Mouse (Mus musculus) testis, adult 2 months (tissue): ENCODE data around the gene Eid1.

Experiments
- CTCF ChIP-seq: fragments of 200-500 bp; IDR thresholded peaks from 2 replicates; pipeline ENCODE4 v1.5.1; 2012; ENCODE audit warnings: low read depth, mild to moderate bottlenecking, inconsistent platforms, low read length, moderate library complexity; ENCODE audit not compliant: control insufficient read depth, insufficient read depth, insufficient replicate concordance
- POLR2A ChIP-seq: fragments of 200-500 bp; IDR thresholded peaks from 2 replicates; pipeline ENCODE4 v1.6.1; 2012; ENCODE audit warnings: low read depth, mild to moderate bottlenecking, inconsistent platforms, low read length, moderate library complexity; ENCODE audit not compliant: control insufficient read depth

GRCm38 (mm10) chr2:125724086-125724430 is 51.2 kb downstream of the Eid1 start, which contains the start of gene Shc4:
- no peak for TF ChIP-seq CTCF
- no peak for TF ChIP-seq POLR2A
